Mouse (Mus musculus): ENCODE results near the gene Gm11168.
A peak's percentile ranks its signal among the peaks of the same experiment; 100 is the strongest.
"Not testable (repeated sequence)": the region's sequence is repeated elsewhere in the genome, so short reads cannot be mapped to it uniquely, and the experiment has no call there.

- TF ChIP-seq CTCF (IDR thresholded peaks at IDR 0.05; ENCODE audit: borderline replicate concordance, insufficient read depth, low read length) = 0 out of 2 replicates have a peak, but pooled peaks have one; percentile 16
- TF ChIP-seq POLR2A (IDR thresholded peaks at IDR 0.05; ENCODE audit: low read depth, low read length) = not testable (repeated sequence)
Measured at GRCm38 (mm10) chr9:3007272-3007671, 4.1 kb downstream of the Gm11168 start.
